Mouse (Mus musculus) cerebral cortex, adult 2 months (tissue): Measurements from ENCODE around the gene Cstl1.

ENCODE experiments used
- WGBS: fragments of 180-500 bp; shearing (Covaris S2); methylation state at CpG from one replicate; pipeline ENCODE4 v1.1.7; 2018; 5-methylcytosine and 5-hydroxymethylcytosine counted together

The Cstl1 gene

GRCm38 (mm10) chr2:148750058-148750457, at the start of gene Cstl1:
Gene Cstl1 (plus strand): TSS chr2:148750358.
- WGBS: 84% methylated on average over 1 of the region's 1 CpGs

- WGBS: 80% methylated on average over 15 of the region's 15 CpGs
Observed at GRCm38 (mm10) chr2:148706409-148707201, 43.6 kb upstream of the Cstl1 start.

DNA sequence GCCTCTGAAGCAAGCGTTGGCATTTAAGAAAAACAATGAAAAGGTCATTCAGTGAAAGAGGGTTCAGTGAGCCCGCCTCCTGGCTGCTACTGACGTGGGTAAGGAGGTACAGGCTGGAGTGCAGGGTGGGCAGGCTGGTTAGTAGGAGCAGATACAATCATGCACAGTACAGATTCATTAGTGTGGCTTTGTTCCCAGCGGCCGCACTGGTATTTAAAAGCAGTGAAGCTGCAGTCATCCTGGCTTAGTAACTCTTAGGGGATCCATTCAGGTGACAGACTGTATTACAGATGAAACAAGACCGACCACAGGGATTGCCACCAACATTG, 43.0 kb upstream of the Cstl1 start:
- 70% methylated on average over 6 of the region's 6 CpGs for WGBS

- WGBS: 67% methylated on average over 3 of the region's 3 CpGs
Observed at GRCm38 (mm10) chr2:148712326-148712725, 37.8 kb upstream of the Cstl1 start.

GRCm38 (mm10) chr2:148717072-148717471, 33.1 kb upstream of the Cstl1 start:
- 55% methylated on average over 2 of the region's 2 CpGs for WGBS

DNA sequence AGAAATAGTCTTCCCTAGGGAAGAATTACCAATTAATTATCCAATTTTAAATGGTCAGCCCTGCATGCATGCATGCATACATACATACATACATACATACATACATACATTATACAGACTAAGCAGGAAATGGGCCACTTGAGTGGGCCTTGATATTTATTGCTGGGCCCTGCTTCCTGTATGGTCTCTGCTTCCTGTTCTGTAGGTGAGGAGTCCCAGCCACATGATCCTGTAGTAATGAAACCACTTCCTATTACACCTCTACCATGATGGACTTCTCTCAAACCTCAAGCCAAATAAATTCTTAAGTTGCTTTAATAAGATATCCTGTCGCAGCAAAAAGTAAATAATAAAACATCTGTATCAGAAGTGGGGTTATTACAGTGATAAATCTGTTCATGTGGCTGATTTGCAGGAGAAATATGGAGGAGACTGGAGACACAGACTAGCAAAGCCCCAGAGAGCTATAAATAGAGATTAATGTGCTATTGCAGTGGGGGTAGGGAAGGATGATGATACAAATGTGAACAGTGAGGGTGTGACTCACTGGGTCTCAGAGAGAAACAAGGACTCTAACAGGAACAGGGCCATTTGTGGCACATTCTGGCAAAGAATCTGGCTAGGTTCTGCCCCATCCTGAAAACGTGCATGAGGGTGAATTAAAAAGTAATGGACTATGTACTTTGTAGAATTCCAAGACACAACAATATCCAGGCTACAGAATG, 30.7 kb upstream of the Cstl1 start:
- WGBS: 65% methylated on average over 2 of the region's 2 CpGs

GRCm38 (mm10) chr2:148731614-148732326, 18.4 kb upstream of the Cstl1 start:
- WGBS: under 1% methylated on average over 35 of the region's 35 CpGs

- 3% methylated on average over 18 of the region's 18 CpGs for WGBS
Observed at GRCm38 (mm10) chr2:148732327-148733000, 17.7 kb upstream of the Cstl1 start, which contains the start of gene Napb. Gene Napb (minus strand): TSS chr2:148732467.

GRCm38 (mm10) chr2:148743001-148743400, 7.2 kb upstream of the Cstl1 start:
- 34% methylated on average over 3 of the region's 3 CpGs for WGBS

GRCm38 (mm10) chr2:148743846-148744407, 6.2 kb upstream of the Cstl1 start:
- 77% methylated on average over 3 of the region's 3 CpGs for WGBS

DNA sequence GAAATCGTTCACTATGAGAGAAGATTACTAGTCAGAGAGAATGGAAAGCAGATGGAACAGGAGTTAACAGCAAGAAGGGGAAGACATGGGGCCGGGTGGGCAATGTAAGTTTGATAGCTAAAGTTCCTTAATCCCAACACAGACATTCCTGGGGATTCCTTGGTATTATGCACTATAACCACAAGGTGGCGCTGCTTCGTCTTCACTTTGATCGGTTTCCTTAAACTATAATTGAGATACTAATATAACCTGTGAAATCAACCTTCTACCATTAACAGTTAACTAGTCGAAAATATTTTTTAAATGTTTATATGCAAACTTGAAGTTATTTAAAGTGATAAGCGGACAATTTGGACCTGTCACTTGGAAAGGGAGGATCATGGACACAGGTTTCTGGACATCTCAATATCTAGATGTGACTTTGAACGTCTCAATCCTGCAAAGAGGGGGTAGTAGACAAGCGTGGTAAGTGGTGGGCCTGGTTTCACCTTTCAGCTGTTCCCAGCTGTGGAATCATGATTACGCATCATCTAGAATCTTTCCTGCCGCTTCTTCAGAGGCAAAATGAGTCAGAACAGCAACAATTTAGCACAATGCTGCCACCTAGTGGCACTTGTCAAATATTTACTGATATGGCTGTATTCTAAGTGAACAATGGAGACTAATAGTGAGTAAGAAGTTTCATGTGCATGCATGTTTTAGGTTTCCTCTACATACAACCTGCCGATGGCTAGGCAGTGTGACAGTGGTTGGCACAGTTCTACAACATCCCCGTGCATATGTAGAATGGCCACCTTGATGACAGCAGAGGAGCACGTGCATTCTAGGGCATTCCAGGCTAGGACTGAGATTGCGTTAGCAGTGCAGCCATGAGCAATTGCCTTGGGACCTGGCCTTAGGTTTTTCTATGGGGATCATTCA, 2.0 kb downstream of the Cstl1 start:
- 14% methylated on average over 15 of the region's 15 CpGs for WGBS

DNA sequence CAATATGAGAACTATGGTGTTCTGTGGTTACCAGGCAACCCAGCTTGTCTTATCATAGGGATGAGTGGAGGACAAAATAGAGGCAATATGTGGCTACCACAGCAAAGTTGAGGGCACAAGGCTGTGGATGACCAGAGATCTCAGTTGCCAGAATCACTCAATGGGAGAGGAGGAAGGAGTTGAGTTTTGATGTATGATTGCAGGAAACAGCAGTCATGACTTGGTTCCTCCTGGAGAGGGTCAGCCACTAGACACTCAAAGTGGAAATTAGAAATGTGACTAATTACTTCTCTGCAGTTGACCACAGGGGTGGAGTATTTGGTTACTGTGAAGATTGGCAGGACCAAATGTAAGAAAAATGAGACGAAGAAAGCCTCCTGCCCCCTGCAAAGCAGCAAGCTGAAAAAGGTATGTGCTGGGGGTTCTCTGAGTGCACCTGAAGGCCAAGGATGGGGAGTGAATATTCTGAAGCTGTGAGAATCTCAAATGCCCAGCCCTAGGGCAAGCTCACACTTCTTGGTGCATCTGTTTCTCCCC, 4.2 kb downstream of the Cstl1 start:
- 74% methylated on average over 1 of the region's 1 CpGs for WGBS

- WGBS: 97% methylated on average over 1 of the region's 1 CpGs
Observed at GRCm38 (mm10) chr2:148763648-148764388, 13.7 kb downstream of the Cstl1 start.

- 85% methylated on average over 4 of the region's 4 CpGs for WGBS
Observed at GRCm38 (mm10) chr2:148771397-148771796, 21.2 kb downstream of the Cstl1 start, which contains the start of gene Cst11. Gene Cst11 (minus strand): TSS chr2:148771497.

- WGBS: 24% methylated on average over 1 of the region's 1 CpGs
Observed at GRCm38 (mm10) chr2:148781709-148782108, 31.6 kb downstream of the Cstl1 start, which contains the start of gene 8030411F24Rik. Gene 8030411F24Rik (plus strand): TSS chr2:148782009.

GRCm38 (mm10) chr2:148789142-148789541, 39.0 kb downstream of the Cstl1 start, which contains the start of gene Cst12:
Gene Cst12 (plus strand): TSS chr2:148789361.
- 88% methylated on average over 6 of the region's 6 CpGs for WGBS

DNA sequence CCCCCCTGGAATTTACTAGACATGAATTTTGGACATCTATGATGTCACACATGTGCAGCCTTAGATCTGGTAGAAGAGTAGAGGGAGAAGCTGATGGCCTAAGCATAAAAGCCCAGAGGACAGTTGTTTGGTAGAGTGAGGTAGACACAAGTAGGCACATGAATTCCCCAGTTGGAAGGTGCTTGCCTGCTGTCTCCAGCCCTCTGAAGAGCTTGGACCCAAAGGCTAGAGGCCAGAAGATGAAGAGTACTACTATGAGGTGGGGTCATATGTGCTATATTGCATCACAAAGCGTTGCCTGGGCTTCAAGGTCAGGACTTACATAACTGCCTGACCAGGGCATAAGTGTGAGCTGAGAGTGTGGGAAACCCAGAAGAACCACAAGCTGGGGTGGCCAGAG, 48.3 kb downstream of the Cstl1 start, which contains the start of gene Cst8:
Cst8 (plus strand) TSS at position 301 of the 400 bp plus-strand sequence.
- 88% methylated on average over 1 of the region's 1 CpGs for whole genome bisulfite sequencing

- 43% methylated on average over 3 of the region's 3 CpGs for WGBS
Observed at GRCm38 (mm10) chr2:148801491-148801921, 51.3 kb downstream of the Cstl1 start.
